Mouse (Mus musculus) spleen, embryonic (tissue): ENCODE measurements at regions not wholly inside any gene's neighbourhood (a gene's known extent, or its start where the extent isn't known, plus 50 kb on each side); places are given as distances from the start of the nearest gene placed in this dataset.
"Not testable (repeated sequence)": the region's sequence is repeated elsewhere in the genome, so short reads cannot be mapped to it uniquely, and the experiment has no call there.

Experiments used
- CTCF ChIA-PET: fragments of 350-600 bp; sonication (Branson Sonifier 250); formaldehyde crosslinking; loops from one replicate; lab custom pipeline; 2022; lab: Charles Lee

DNA sequence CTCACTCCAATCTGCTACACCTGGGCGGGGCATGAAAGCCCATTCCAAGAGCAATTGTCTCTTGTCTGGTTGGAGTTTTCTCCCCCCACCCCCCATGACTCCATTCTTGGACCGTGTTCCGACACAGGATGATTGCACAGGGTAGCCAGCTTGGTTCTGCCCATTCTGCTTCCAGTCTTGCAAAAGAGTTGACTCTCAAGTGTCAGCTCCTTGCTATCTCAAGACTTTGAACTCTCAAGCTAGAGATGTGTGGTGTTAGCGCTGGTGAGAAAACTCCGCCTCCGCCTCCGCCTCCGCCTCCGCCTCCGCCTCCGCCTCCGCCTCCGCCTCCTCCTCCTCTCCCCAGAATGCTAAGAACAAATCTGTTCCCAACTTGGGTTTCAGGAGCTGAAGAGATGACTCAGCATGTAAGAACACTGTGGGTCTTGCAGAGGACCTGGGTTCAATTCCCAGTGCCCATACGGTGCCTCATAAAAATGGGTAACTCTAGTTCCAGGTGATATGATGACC is 135.1 kb downstream of the Bcat1 start:
- CTCF ChIA-PET = no interaction called here

DNA sequence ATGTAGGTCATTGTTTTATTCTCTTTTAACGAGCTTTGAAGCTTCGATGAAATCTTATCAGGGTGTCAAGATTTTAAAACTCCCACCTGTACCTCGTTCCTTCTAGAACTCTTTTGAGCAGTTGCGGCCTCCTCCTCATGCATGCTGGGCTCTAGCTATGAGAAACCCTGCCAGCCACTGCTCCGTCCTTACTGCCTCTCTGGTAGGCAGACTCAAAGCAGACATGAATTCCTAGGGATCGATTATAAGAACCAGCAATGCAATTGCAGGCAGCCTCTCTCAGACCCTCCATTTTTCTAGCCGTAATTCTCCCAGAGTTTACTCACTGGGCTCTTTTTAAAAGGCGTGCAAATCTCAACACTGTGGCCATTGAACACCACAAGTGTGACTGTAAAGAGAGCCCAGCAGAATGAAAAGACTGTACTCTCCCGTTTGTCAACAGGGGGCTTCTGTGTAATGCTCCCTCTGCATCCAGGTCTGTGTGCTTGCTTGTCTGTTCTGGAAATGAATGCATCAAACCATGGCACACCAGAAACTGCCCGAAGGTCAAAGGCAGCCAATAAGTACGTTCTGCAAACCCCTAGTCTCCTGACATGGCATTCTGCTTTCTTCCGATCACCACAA is 137.3 kb downstream of the Bcat1 start:
- CTCF ChIA-PET = no interaction called here

DNA sequence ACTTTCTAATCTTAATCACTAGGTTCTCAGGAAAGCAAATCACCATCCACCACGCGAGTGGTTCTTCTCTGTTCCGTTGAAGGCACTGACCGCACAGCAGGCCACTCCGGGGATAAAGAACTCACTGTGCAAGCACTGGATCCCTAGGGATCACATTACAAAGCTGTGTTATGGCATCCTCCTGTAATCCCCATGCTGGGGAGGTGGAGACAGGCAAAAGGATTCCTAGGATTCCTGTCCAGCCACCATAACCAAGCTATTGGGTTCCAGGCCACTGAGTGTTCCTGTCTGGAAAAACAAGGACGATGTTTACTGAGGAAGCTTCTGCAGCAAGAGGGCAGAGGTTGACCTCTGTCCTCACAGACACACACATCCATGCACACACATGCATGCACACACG is 138.8 kb downstream of the Bcat1 start:
- CTCF ChIA-PET = interaction anchor here (0.6 kb wide), 1 partner anchor 15 kb away, joined by 12 read pairs; no protein-coding TSS in a partner anchor

DNA sequence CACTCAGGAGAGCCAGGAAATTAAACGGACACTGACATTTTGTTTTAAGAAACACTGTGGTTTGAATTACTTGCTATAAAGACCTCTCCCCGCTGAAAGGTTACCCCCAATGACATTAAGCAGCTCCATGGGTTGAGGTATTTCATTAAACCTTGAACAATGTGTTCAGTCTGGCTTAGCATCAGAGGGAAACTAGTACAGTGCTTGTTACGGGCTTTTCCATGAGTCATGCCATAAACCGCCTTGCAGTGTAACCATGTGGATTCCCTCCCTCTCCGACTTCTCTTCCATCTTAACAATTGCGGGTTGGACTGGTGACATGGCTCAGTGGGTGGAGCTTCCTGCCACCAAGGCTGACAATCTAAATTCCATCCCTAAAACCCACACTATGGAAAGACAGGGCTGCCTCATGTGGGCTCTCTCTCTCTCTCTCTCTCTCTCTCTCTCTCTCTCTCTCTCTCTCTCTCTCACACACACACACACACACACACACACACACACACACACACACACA is 142.2 kb downstream of the Bcat1 start:
- CTCF ChIA-PET = interaction anchor here (0.7 to 1.1 kb wide), 2 partner anchors 16 to 420 kb away, joined by 3 to 14 read pairs; no protein-coding TSS in a partner anchor

DNA sequence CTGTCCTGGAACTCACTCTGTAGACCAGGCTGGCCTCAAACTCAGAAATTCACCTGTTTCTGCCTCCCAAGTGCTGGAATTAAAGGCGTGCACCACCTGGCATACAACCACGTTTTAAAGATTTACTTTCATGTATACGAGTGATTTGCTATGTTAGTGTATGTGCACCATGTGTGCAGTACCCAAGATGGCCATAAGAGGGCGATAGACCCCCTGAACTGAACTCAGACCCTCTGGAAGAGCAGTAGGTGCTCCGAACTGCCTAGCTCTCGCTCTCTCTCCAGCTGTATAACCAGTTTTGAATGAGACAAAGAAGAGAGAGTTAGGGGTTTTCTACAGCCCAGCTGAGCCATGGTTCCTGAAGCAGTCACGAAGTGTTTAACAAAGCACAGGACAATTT is 143.6 kb downstream of the Bcat1 start:
- CTCF ChIA-PET = no interaction called here

DNA sequence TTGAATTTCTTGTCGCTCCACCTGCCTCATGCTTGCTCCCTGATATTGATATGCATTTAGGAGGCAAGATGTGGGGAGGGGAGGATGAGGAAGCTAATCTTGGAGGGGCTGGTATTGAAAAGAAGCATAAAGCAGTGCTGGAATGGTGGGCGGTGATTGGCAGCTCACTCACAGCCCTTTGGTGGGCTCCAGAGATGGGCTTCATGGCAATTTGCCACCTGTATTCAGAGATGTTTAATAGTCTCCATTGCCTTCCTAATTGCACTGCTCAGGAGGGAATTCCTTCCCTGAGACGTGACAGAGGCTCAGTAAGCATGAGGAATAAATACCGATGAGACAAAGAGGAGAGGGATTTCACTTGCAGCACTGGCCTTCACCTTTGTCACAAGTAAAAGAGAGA is 146.0 kb downstream of the Bcat1 start:
- CTCF ChIA-PET = interaction anchor here (0.6 kb wide), 1 partner anchor 417 kb away, joined by 3 read pairs; no protein-coding TSS in a partner anchor

DNA sequence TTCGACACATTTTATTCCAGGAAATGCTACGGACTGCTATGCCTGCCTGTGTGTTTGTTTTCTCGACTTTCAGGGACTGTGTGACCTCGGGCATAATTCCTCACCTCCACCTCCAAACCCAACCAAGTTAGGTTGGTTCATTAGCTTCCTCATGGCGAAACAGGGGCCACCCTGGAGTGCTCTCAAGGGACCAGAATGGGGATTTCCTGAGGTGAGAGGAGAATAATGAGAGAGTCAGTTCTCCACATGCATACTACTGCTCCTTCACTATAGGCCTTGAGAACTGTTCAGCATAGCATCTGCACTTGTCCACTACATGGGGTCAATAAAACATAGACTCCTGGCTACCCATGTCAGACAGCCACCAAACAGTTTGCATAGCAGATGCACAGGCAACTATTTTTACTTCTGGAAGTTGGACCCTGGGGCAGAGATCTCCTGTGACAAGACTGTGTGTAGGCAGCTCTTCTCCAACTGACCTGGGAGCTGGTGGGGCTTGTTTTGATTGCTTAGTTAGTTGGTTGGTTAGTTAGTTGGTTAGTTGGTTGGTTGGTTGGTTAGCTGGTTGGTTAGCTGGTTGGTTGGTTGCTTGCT is 146.6 kb downstream of the Bcat1 start:
- CTCF ChIA-PET = no interaction called here

DNA sequence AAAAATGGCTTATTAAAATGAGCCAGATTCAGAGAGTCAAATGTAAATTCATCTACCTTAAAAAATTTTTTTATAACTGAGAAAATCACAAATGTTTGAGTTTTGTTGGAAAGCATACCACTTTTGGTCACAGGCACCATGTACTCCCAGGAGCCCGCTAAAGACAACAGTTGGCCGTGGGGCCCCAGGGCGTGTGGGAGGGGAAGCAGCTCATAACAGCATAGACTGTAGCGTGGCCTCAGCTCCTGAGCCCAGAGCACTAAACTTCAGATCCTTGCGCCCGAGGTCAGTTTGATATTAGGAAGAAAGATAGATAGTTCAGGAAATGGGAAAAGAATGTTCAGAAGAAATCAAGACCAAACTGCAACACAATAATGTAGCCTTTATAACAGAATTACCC is 145.8 kb upstream of the Sox5 start:
- CTCF ChIA-PET = no interaction called here

DNA sequence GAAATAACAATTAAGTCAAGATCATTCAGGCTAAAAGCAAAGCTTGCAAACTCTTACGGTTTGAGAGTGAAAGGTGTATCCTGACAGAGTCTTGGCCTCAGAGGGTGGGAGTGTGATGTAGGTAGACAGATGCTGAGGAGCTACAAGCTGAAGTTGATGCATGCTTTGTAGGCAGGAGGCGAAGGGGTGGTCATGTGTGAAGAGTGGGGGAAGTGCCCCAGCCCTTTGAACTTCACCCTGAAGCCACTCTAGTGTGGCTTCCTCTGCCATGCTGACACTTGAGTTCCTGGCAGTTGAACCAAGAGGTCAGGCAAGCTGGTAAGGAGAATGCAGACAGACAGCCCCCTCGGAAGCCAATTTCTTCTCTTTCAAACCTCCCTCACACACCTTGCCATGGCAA is 141.0 kb upstream of the Sox5 start:
- CTCF ChIA-PET = interaction anchor here (0.7 to 0.9 kb wide), 3 partner anchors 11 to 23 kb away, joined by 3 to 23 read pairs (median 12); no protein-coding TSS in a partner anchor

DNA sequence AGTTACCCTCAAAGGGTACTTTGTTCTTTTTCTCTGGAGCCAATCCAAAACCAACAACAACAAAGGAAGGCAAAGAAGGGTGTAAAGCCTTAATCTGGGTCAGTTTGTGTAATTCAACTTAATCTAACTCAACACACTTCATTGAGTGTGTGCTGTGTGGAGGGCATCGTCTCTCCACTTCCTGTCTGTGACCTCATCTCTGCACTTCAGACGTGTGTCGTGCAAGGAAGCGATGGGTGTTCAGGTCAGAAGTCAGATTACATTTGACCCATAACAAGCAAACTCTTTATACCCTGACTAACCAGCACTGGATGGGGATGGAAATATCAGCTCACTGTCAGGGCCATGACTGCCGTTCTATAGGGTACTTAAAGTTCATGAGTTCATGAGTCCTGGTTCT is 138.0 kb upstream of the Sox5 start:
- CTCF ChIA-PET = interaction anchor here (1.5 kb wide), 1 partner anchor 17 kb away, joined by 4 read pairs; no protein-coding TSS in a partner anchor

DNA sequence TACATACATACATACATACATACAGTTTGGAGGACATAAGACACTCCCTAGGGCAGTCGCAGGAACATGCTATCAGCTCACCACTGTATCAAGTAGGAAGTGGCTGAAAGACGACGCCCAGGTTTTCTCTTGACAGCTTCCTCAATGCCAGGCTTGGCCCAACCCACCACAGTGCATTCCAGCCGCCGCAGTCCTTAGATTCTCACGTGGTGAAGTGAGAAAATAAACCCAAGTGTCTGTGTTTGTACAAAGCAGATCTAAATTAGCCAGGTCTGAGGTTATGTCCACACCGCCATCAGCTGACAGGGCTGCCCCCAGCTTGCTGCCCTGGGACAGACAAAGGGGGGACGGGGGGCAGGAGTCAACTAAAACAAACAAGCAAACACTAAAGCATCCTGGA is 135.4 kb upstream of the Sox5 start:
- CTCF ChIA-PET = interaction anchor here (0.7 kb wide), 1 partner anchor 17 kb away, joined by 3 read pairs; no protein-coding TSS in a partner anchor

DNA sequence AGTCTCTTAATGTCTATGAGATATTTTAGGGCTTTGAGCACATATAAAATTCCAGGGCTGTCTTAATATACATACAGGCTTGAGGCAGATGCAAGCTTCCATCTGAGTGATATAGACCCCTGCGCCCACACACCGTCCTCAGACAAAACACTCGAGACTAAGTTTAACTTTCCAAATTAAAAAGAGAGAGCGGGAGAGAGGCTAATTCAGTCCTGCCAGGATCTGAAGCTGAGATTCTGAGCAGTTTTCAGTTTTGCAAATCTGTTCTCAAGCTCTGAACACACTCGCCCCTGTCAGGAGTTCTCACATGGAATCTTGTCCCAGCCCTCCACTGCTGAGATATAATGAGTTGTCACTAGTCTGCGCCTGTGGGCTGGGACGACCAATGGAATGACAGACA is 130.0 kb upstream of the Sox5 start:
- CTCF ChIA-PET = interaction anchor here (1.0 kb wide), 1 partner anchor 11 kb away, joined by 23 read pairs; no protein-coding TSS in a partner anchor

DNA sequence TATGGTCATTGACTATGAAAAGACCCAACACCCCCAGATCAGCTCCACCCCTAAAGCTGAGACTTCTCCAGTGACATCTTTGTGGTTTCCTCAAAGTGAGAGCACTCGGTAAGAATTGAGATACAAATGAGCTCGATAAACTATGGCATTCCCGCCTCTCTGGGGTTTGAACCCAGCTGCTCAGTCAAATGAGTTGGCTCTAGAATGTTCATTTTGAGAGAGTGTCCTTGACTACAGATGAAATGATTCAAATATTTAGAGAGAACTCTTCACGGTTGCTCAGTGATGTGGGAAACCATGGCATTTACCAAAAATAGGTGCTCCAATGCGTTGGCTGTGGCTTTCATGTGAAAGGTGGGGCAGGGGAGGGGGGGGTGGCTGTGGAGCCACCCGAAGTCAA is 128.6 kb upstream of the Sox5 start:
- CTCF ChIA-PET = no interaction called here

DNA sequence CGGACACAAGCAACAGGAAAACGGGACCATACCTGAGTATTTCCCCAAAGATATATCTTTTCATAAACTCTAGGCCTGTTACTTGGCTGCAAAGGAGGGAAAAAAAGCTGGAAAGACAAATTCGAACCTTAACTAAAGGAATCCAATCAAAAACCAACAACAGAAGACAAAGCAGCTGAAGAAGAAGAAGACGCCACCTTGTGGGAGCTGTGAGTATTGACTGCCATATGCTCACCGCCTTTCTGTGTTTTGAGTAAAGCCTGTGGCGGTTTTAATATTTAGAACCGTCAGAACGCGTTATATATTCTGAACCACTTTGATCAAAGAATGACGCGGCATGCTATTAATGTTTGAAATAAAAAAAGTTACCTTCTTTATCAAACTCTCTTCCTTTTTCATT is 126.9 kb upstream of the Sox5 start:
- CTCF ChIA-PET = interaction anchor here (0.6 kb wide), 1 partner anchor 196 kb away, joined by 3 read pairs; no protein-coding TSS in a partner anchor

DNA sequence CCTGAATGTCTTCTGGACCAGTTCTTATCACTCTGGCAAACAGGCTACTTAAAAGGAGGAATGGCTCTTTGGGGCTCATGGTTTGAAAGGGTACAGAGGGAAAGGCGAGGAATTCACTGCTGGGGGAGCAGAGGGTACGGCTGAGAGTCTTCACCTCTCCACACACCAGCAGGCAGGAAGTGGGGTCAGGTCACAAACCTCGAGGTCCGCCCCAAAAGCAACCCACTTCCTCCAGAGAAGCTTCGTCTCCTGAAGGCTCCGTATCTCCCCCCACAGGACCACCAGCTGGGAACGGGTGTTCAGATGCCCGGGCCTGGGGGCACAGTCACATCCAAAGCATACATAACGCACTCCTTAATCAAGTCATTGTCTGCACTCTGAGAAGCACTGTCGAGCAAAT is 121.4 kb upstream of the Sox5 start:
- CTCF ChIA-PET = interaction anchor here (1.4 kb wide), 1 partner anchor 17 kb away, joined by 4 read pairs; no protein-coding TSS in a partner anchor

DNA sequence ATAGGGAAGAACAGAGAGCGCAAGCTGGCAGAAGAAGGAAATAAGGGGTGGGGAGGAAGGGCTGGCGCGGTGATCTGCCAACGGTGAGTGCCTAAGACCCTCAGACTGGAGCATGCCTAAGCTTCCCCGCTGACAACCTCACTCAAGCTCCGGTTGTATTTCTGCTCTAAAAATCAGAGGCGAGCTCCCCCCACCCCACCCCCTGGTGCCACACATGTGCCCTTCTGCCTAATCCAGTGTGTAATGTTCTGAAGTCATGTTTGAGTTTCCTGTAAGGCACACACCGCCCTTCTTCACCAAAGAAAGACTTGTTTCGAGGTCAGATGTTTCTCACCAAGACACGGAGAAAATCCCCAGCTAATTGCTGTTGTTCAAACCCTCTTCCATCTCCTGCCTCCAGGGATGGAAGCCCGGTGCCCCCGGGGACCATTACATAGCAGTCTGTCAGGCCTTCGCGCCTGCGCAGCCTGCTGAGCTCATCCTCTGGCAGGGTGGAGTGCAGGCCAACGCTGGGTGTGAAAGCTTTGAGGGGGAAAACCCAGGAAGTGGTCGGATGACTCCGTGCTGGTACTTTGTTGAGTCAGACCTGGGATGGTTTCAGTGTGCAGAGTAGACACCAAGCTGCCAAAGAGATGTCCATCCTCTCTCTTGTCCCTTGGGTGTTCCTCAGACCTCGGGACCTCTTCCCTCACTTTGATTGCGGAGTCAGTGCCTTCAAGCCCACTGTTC is 120.7 kb upstream of the Sox5 start:
- CTCF ChIA-PET = interaction anchor here (0.9 to 1.4 kb wide), 2 partner anchors 18 to 44 kb away, joined by 3 to 4 read pairs; no protein-coding TSS in a partner anchor

DNA sequence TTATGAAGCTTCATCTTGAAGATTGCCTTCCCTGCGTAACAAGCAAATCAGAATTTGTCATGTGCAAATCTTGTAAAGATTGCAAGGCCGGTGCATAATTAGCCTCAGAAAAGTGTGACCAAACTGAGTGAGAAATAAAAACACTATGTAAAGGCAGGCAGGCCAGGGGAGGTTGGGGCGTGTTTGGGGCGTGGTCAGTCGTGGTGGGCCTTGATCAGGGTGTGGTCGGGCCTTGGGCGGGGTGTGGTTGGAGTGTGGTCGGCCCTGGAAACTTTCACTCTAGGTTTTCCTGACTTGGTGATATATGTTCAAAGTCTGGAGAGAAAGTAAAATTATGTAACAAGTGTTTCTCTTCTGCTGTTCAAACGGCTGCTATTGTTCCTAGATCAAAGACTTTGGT is 120.0 kb upstream of the Sox5 start:
- CTCF ChIA-PET = interaction anchor here (0.9 kb wide), 1 partner anchor 44 kb away, joined by 3 read pairs; no protein-coding TSS in a partner anchor

DNA sequence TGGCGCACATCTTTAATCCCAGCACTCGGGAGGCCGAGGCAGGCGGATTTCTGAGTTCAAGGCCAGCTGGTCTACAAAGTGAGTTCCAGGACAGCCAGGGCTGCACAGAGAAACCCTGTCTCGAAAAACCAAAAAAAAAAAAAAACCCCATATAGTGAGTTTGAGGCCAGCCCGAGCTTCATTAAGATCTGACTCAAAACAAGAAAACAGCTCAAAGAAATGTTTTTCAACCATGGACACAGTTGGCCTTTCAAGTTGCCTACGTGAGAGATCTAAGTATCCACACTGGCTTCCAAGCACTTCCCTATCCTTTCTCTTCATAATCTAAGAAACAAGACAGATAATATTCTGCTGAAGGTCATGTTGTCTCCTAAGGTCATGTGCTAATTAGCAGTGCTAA is 119.1 kb upstream of the Sox5 start:
- CTCF ChIA-PET = not testable (repeated sequence)

DNA sequence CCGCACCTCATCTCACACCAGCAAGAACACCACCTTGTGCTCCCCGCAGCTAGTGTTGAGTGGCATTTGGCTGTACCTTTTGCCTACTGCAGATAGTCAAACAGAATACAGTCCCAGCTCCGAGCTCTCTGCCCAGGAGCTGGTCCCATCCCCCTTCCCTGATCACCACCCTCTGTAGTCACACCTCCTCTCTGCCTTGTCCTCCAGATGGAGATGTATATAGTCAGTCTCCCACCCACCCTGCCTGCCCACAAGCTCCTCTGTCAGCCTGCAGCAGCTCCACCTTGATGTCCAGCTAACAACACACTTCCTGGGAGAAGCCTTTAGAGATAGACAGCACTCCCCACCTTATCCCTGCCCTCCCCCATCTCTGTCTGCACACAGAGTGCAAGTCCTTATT is 115.7 kb upstream of the Sox5 start:
- CTCF ChIA-PET = no interaction called here

DNA sequence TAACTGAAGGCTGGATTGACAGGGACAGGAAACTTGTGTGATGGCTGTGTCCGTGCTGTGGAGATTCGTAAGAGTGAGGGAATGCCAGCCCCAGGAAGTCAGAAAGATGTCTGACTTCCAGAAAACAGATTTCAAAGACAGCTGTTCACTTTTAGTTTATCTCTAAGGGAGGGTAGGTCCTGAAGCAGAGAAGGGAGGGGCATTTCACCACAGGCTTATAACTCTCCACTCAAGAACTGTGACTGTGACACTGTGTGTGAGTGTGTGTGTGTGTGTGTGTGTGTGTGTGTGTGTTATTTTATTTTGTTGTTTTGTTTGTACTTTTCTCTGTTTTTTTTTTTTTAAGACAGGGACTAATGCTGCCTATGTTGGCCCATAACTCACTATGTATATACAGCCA is 109.1 kb upstream of the Sox5 start:
- CTCF ChIA-PET = no interaction called here

DNA sequence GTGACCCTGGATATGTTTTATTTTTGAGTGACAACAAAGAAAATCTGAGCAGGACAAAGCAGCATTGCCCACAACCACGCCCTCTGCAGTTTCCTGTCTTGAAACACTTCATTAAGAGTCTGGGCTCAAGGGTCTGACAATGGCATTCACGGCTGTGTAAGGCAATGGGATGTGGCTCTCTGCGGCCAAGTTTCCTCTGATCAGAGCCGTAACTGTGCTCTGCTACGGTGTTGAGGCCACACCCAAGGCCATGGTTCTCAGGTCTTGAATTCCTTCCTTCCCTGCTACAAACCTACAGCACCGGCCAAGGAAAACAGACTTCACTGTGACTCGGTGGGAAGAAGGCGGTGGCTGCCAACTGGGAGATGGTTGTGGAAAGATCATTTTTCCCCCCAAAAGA is 108.4 kb upstream of the Sox5 start:
- CTCF ChIA-PET = no interaction called here

DNA sequence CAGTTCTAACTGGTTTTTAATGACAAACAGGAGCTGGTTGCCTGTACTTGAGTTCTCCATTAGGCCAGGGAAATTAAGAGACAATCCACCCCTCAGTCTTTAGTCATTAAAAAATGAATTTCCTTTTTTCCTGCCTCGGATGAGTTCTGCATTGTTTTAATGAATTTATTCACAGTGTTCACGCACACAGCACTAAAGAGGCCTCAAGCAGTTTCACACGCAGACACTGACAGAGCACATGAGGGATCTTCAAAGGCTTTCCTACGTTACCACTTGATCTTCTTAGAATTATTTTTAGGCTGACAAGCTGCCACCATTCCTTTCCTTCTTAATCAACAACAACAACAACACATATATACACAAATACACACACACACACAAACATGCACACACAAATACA is 101.3 kb upstream of the Sox5 start:
- CTCF ChIA-PET = no interaction called here
